Mouse (Mus musculus): ENCODE measurements around the gene Mapk13. TPM values are rescaled to one million over a fixed set of nuclear protein-coding genes. Genes with fewer than 3 reads are reported as not detected.
"Not testable (repeated sequence)": the region's sequence is repeated elsewhere in the genome, so short reads cannot be mapped to it uniquely, and the experiment has no call there.

Mapk13 gene
- polyA plus RNA-seq, 1 experiment from 2014 or later, result 29.8 TPM

GRCm38 (mm10) chr17:28803316-28803715 is 34.2 kb downstream of the Mapk13 start:
- Histone ChIP-seq H3K4me1 (peaks cover 28% of the 10 kb centered on the region), H3K9me3 (no peaks in the 10 kb centered on the region), H3K36me3 (peaks cover 26% of the 10 kb centered on the region), H3K27ac (no peak overlapping the region), H3K9ac (no peak overlapping the region), H3K4me2 (replicated peaks) (no peak overlapping the region), H3K27me3 (no peaks in the 10 kb centered on the region), H3K4me3 (no peak overlapping the region)
- ATAC-seq (ENCODE audit: low FRiP score, low read depth), result no peak
- 73% methylated on average over 1 of the region's 1 CpGs for WGBS

- Histone ChIP-seq H3K9me3 (no peaks in the 10 kb centered on the region), H3K4me2 (replicated peaks) (no peak overlapping the region), H3K36me3 (peaks cover 42% of the 10 kb centered on the region), H3K9ac (no peak overlapping the region), H3K4me3 (no peak overlapping the region), H3K27me3 (no peaks in the 10 kb centered on the region), H3K4me1 (peaks cover 18% of the 10 kb centered on the region), H3K27ac (no peak overlapping the region)
- no peak for ATAC-seq (ENCODE audit: low FRiP score, low read depth)
- WGBS, result 91% methylated on average over 6 of the region's 6 CpGs
Measured at GRCm38 (mm10) chr17:28804973-28805372, 35.9 kb downstream of the Mapk13 start.

- Histone ChIP-seq H3K27me3 (no peaks in the 10 kb centered on the region), H3K4me2 (replicated peaks) (no peak overlapping the region), H3K4me1 (peaks cover 14% of the 10 kb centered on the region), H3K27ac (no peak overlapping the region), H3K36me3 (peaks cover 60% of the 10 kb centered on the region), H3K4me3 (no peak overlapping the region), H3K9me3 (no peaks in the 10 kb centered on the region), H3K9ac (no peak overlapping the region)
- no peak for ATAC-seq (ENCODE audit: low FRiP score, low read depth)
- WGBS, result 97% methylated on average over 19 of the region's 19 CpGs
Measured at GRCm38 (mm10) chr17:28806770-28807169, 37.7 kb downstream of the Mapk13 start.

- Histone ChIP-seq H3K27ac (no peak overlapping the region), H3K4me2 (replicated peaks) (no peak overlapping the region), H3K27me3 (no peaks in the 10 kb centered on the region), H3K36me3 (peaks cover 79% of the 10 kb centered on the region), H3K4me3 (no peak overlapping the region), H3K9ac (no peak overlapping the region), H3K9me3 (no peaks in the 10 kb centered on the region), H3K4me1 (no peaks in the 10 kb centered on the region)
- no peak for ATAC-seq (ENCODE audit: low FRiP score, low read depth)
- 98% methylated on average over 8 of the region's 8 CpGs for WGBS
Measured at GRCm38 (mm10) chr17:28808714-28809113, 39.6 kb downstream of the Mapk13 start.

- peaks cover 85% of the 10 kb centered on the region for H3K36me3 ChIP-seq
- no peaks in the 10 kb centered on the region for H3K4me1 ChIP-seq
- 98% methylated on average over 10 of the region's 10 CpGs for WGBS
- H3K4me2 ChIP-seq (replicated peaks), result no peak overlapping the region
- no peak overlapping the region for H3K9ac ChIP-seq
- no peak for ATAC-seq (ENCODE audit: low FRiP score, low read depth)
- H3K4me3 ChIP-seq, result no peak overlapping the region
- H3K27me3 ChIP-seq, result no peaks in the 10 kb centered on the region
- no peaks in the 10 kb centered on the region for H3K9me3 ChIP-seq
- no peak overlapping the region for H3K27ac ChIP-seq
Measured at GRCm38 (mm10) chr17:28809175-28809831, 40.2 kb downstream of the Mapk13 start.

- Histone ChIP-seq H3K27ac (no peak overlapping the region), H3K36me3 (peaks cover 97% of the 10 kb centered on the region), H3K9ac (no peak overlapping the region), H3K4me2 (replicated peaks) (no peak overlapping the region), H3K9me3 (no peaks in the 10 kb centered on the region), H3K4me1 (no peaks in the 10 kb centered on the region), H3K4me3 (no peak overlapping the region), H3K27me3 (no peaks in the 10 kb centered on the region)
- no peak for ATAC-seq (ENCODE audit: low FRiP score, low read depth)
- 93% methylated on average over 10 of the region's 10 CpGs for WGBS
Measured at GRCm38 (mm10) chr17:28812345-28812744, 43.2 kb downstream of the Mapk13 start.

GRCm38 (mm10) chr17:28814529-28815097 is 45.5 kb downstream of the Mapk13 start:
- Histone ChIP-seq H3K9me3 (no peaks in the 10 kb centered on the region), H3K27me3 (no peaks in the 10 kb centered on the region), H3K36me3 (peaks cover 99% of the 10 kb centered on the region), H3K27ac (no peak overlapping the region), H3K4me1 (no peaks in the 10 kb centered on the region), H3K4me2 (replicated peaks) (no peak overlapping the region), H3K4me3 (no peak overlapping the region), H3K9ac (no peak overlapping the region)
- ATAC-seq (ENCODE audit: low FRiP score, low read depth), result no peak
- 91% methylated on average over 18 of the region's 18 CpGs for WGBS

- Histone ChIP-seq H3K4me2 (replicated peaks) (no peak overlapping the region), H3K4me1 (no peaks in the 10 kb centered on the region), H3K27ac (no peak overlapping the region), H3K4me3 (no peak overlapping the region), H3K9me3 (no peaks in the 10 kb centered on the region), H3K36me3 (peaks cover 97% of the 10 kb centered on the region), H3K27me3 (no peaks in the 10 kb centered on the region), H3K9ac (no peak overlapping the region)
- WGBS, result 85% methylated on average over 10 of the region's 10 CpGs
- ATAC-seq (ENCODE audit: low FRiP score, low read depth), result no peak
Measured at GRCm38 (mm10) chr17:28815384-28816004, 46.4 kb downstream of the Mapk13 start.

GRCm38 (mm10) chr17:28816326-28816725 is 47.2 kb downstream of the Mapk13 start:
- WGBS, result 92% methylated on average over 10 of the region's 10 CpGs
- H3K27me3 ChIP-seq; ATAC-seq (ENCODE audit: low FRiP score, low read depth); H3K9ac ChIP-seq; H3K27ac ChIP-seq; H3K9me3 ChIP-seq; H3K4me1 ChIP-seq; H3K4me2 ChIP-seq (replicated peaks); H3K4me3 ChIP-seq: not testable (repeated sequence)
- peaks cover 97% of the 10 kb centered on the region for H3K36me3 ChIP-seq

- no peak overlapping the region for H3K4me2 ChIP-seq (replicated peaks)
- H3K9me3 ChIP-seq, result no peaks in the 10 kb centered on the region
- H3K36me3 ChIP-seq, result peaks cover 97% of the 10 kb centered on the region
- H3K9ac ChIP-seq, result no peak overlapping the region
- 93% methylated on average over 25 of the region's 25 CpGs for WGBS
- no peak overlapping the region for H3K27ac ChIP-seq
- H3K27me3 ChIP-seq, result no peaks in the 10 kb centered on the region
- ATAC-seq (ENCODE audit: low FRiP score, low read depth), result no peak
- no peaks in the 10 kb centered on the region for H3K4me1 ChIP-seq
- H3K4me3 ChIP-seq, result no peak overlapping the region
Measured at GRCm38 (mm10) chr17:28816875-28817811, 48.0 kb downstream of the Mapk13 start.

- Histone ChIP-seq H3K9me3 (no peaks in the 10 kb centered on the region), H3K27ac (no peak overlapping the region), H3K9ac (no peak overlapping the region), H3K4me3 (no peak overlapping the region), H3K4me1 (no peaks in the 10 kb centered on the region), H3K36me3 (peaks cover 97% of the 10 kb centered on the region), H3K4me2 (replicated peaks) (no peak overlapping the region), H3K27me3 (no peaks in the 10 kb centered on the region)
- 86% methylated on average over 2 of the region's 2 CpGs for WGBS
- ATAC-seq (ENCODE audit: low FRiP score, low read depth), result no peak
Measured at GRCm38 (mm10) chr17:28820189-28820588, 51.1 kb downstream of the Mapk13 start.
